Mouse (Mus musculus): ENCODE measurements at regions not wholly inside any gene's neighbourhood (a gene's known extent, or its start where the extent isn't known, plus 50 kb on each side); places are given as distances from the start of the nearest gene placed in this dataset.
A peak's percentile ranks its signal among the peaks of the same experiment; 100 is the strongest.

- peak; percentile 4 for DNase-seq
- intact Hi-C loops (cut with DNase I), result no loop called here
Measured at GRCm38 (mm10) chr19:49375754-49376619, 1170.2 kb downstream of the Sorcs3 start.

GRCm38 (mm10) chr19:49379646-49380045, 1173.8 kb downstream of the Sorcs3 start:
- DNase-seq, result peak; percentile 12 to 27

GRCm38 (mm10) chr19:49396257-49396656, 1190.4 kb downstream of the Sorcs3 start:
- no peak for DNase-seq
- intact Hi-C loops (cut with DNase I), result no loop called here

More at GRCm38 (mm10) chr19:49379646-49380045, 1173.8 kb downstream of the Sorcs3 start:
- intact Hi-C loops (cut with DNase I), result no loop called here

GRCm38 (mm10) chr19:49415326-49415725, 1209.5 kb downstream of the Sorcs3 start:
- no peak for DNase-seq
- intact Hi-C loops (cut with DNase I), result no loop called here

GRCm38 (mm10) chr19:49423059-49423900, 1217.5 kb downstream of the Sorcs3 start:
- DNase-seq, result peak in 1 of 2 experiments; percentile 11
- intact Hi-C loops (cut with DNase I), result no loop called here
